Mouse (Mus musculus) cerebellum, adult 18-20 months (tissue): ENCODE measurements at regions not wholly inside any gene's neighbourhood (a gene's known extent, or its start where the extent isn't known, plus 50 kb on each side); places are given as distances from the start of the nearest gene placed in this dataset.

Experiments used
- DNase-seq, 2 experiments: peaks; one replicate each; pipeline ENCODE4 v3.0.0; 2021

- DNase-seq: no peak
Measured at GRCm38 (mm10) chr15:21988676-21989075, 560.1 kb upstream of the Cdh18 start.

GRCm38 (mm10) chr15:21993309-21993708 is 555.5 kb upstream of the Cdh18 start:
- no peak for DNase-seq

- DNase-seq: no peak
Measured at GRCm38 (mm10) chr15:21995121-21995826, 553.5 kb upstream of the Cdh18 start.

- peak; percentile 16 to 30 for DNase-seq
Measured at GRCm38 (mm10) chr15:22019977-22020376, 528.8 kb upstream of the Cdh18 start.

- DNase-seq: no peak
Measured at GRCm38 (mm10) chr15:22030215-22030614, 518.6 kb upstream of the Cdh18 start.

- no peak for DNase-seq
Measured at GRCm38 (mm10) chr15:22046423-22046822, 502.4 kb upstream of the Cdh18 start.

GRCm38 (mm10) chr15:22046877-22047478 is 501.8 kb upstream of the Cdh18 start:
- no peak for DNase-seq

GRCm38 (mm10) chr15:22086856-22087255 is 462.0 kb upstream of the Cdh18 start:
- DNase-seq: no peak

GRCm38 (mm10) chr15:22121746-22122145 is 427.1 kb upstream of the Cdh18 start:
- DNase-seq: no peak

- no peak for DNase-seq
Measured at GRCm38 (mm10) chr15:22151894-22152494, 396.8 kb upstream of the Cdh18 start.

GRCm38 (mm10) chr15:22152678-22153077 is 396.1 kb upstream of the Cdh18 start:
- DNase-seq: no peak

GRCm38 (mm10) chr15:22170302-22170701 is 378.5 kb upstream of the Cdh18 start:
- DNase-seq: peak; percentile 88 to 93

GRCm38 (mm10) chr15:22208991-22209390 is 339.8 kb upstream of the Cdh18 start:
- DNase-seq: no peak

GRCm38 (mm10) chr15:22232629-22233028 is 316.2 kb upstream of the Cdh18 start:
- DNase-seq: no peak

- no peak for DNase-seq
Measured at GRCm38 (mm10) chr15:22280919-22281318, 267.9 kb upstream of the Cdh18 start.

GRCm38 (mm10) chr15:22311016-22311415 is 237.8 kb upstream of the Cdh18 start:
- DNase-seq: no peak

- DNase-seq: peak; percentile 6 to 19
Measured at GRCm38 (mm10) chr15:22318992-22319391, 229.8 kb upstream of the Cdh18 start.

- DNase-seq: no peak
Measured at GRCm38 (mm10) chr15:22338941-22339340, 209.9 kb upstream of the Cdh18 start.

- no peak for DNase-seq
Measured at GRCm38 (mm10) chr15:22344321-22344720, 204.5 kb upstream of the Cdh18 start.

- no peak for DNase-seq
Measured at GRCm38 (mm10) chr15:22351502-22351901, 197.3 kb upstream of the Cdh18 start.
